Mouse (Mus musculus) thymus, postnatal 10 days (tissue): ENCODE measurements around the gene Slc1a4.

Source experiments
- DNase-seq, 2 experiments: peaks; one replicate each; pipeline ENCODE4 v3.0.0; 2021; ENCODE audit warnings: low spot score in 2 of 2

Gene Slc1a4

GRCm38 (mm10) chr11:20332561-20333514, at the start of gene Slc1a4:
TSS of gene Slc1a4 (minus strand) at chr11:20332713.
- peak; percentile 86 to 91 for DNase-seq

DNA sequence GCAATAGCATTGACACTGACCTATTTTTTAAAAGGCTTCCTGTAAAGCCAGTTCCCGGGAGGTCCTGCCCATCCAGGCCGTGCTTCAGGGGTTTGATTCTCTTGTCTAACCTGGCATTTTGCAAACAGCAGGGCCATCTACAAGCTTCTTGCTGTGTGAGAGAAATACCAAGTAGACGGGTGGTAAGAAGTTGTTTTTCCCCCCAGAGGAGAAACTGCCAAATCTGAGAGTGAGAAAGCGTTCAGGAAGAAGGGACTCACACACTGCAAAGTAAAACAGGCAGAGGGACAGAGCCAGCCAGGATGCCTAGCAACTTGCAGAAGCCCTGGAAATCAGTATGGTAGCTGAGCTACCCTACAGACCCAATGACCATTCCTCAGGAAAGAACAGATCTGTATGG, 47.6 kb upstream of the Slc1a4 start:
- DNase-seq, result no peak

DNA sequence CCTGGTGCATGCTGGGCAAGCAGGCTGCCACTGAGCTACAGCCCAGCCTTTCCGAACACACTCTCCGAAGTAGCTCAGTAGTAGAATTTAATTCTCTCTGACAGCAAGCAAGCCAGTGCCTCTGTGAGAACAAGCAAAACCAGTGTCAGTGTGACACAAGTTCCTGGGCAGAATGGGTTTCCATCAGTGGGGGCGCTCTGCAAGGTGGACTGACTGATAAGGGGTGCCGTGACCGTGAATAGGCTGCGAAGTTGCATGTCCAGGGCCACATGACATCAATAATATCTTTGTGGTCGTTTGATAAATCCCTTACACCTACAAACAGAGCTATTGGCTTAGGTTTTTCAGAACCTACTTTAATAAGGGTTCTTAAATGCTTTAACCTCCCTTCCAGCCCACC, 44.1 kb upstream of the Slc1a4 start:
- DNase-seq, result no peak

- DNase-seq, result no peak
These were observed 40.2 kb upstream of the Slc1a4 start for GRCm38 (mm10) chr11:20372616-20373211.

- no peak for DNase-seq
These were observed 38.0 kb upstream of the Slc1a4 start for GRCm38 (mm10) chr11:20370486-20370885.

- no peak for DNase-seq
These were observed 33.9 kb upstream of the Slc1a4 start for GRCm38 (mm10) chr11:20366456-20366855.

DNA sequence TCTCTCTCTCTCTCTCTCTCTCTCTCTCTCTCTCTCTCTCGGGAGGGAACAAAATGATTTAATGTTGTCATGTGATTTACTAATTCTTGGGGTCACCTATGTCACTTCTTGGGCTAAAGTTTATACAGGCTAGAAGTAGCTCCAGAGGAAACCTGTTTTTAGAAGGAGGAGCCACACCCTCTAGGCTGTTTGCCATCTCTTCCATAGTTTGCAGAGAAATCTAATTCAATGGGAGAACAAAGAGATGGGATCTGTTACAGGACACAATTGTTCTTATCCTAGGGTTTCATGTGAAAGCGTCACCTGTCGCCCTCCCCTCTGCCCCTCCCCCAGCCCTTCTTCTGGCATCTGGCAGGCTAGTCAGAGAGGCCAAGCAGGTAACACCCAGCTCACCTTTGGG, 28.8 kb upstream of the Slc1a4 start:
- no peak for DNase-seq

DNA sequence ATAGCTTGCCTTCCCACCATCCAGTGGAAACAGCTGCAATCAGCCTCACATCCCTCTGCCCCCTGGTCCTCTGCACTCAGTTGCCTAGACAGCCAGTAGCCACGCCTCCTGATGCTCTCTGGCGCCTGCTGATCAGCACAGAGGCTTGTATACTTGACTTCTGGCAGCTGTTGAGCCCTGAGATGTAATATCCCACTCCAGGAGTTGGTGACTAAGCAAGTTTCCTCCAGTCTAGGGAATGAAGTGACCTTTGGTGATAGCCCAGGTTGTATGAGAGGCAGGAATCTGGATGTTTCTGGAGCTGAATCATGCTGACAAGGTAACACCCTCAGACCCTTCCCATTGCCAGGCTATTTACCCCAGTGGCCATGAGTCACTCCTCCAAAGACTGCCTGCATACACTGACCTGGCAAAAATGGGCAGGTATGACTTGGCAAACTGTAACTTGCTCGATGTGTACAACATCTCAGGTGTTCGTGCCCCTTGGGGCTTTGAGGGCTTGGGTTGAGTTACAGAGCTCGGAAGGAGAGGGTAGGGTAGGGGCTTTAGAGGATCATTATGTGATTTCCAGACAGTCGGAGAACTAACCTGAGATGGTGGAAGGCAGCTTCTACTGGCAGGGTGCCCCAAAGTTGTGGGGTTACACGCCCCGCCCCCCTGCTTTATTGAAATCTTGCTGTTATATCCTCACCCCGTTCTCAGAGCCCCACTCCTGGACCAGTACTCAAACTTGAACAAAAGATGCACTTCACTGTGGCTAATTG, 25.4 kb upstream of the Slc1a4 start:
- no peak for DNase-seq

GRCm38 (mm10) chr11:20348466-20348865, 16.0 kb upstream of the Slc1a4 start:
- DNase-seq, result no peak

- DNase-seq, result no peak
These were observed 15.0 kb upstream of the Slc1a4 start for GRCm38 (mm10) chr11:20347548-20347947.

- DNase-seq, result no peak
These were observed 13.9 kb upstream of the Slc1a4 start for GRCm38 (mm10) chr11:20346369-20346768.

DNA sequence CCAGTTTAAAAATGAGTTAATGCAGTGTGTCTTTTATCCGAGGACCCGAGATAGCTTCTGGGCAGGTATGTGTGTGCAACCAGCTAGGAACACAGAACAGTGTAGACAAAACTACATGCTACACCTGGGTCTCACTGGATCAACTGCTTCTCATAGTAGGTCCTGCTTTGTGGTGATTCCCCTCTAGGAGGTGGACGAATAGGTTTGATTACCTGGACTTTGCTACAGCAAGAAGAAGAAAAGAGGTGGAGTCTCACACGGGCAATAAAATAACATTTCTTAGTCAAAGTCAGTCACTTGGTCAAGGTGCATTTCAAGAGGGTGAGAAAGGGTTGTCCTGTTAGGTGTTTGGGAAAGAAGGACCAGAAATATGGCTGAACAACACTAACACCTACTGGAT, 11.4 kb upstream of the Slc1a4 start:
- no peak for DNase-seq

DNA sequence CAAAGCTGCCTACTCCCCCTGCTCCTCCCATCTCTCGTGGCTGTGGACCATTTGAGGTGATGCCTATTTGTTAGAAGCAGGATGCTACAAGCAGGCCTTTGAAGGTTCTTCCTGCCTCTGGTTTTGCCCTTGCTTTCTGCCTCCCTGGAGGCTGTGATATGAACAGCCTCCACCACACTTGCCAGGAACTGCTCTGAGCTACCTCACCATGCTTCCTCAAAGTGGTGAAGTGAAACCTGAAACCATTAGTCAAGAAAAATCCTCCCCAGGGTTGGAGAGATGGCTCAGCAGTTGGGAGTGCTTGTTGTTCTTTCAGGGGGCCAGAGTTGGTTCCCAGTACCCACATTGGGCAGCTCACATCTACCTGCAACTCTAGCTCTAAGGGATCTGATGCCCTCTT, 9.1 kb upstream of the Slc1a4 start:
- no peak for DNase-seq

GRCm38 (mm10) chr11:20338703-20339102, 6.2 kb upstream of the Slc1a4 start:
- DNase-seq, result no peak

GRCm38 (mm10) chr11:20334301-20334700, 1.8 kb upstream of the Slc1a4 start:
- no peak for DNase-seq

DNA sequence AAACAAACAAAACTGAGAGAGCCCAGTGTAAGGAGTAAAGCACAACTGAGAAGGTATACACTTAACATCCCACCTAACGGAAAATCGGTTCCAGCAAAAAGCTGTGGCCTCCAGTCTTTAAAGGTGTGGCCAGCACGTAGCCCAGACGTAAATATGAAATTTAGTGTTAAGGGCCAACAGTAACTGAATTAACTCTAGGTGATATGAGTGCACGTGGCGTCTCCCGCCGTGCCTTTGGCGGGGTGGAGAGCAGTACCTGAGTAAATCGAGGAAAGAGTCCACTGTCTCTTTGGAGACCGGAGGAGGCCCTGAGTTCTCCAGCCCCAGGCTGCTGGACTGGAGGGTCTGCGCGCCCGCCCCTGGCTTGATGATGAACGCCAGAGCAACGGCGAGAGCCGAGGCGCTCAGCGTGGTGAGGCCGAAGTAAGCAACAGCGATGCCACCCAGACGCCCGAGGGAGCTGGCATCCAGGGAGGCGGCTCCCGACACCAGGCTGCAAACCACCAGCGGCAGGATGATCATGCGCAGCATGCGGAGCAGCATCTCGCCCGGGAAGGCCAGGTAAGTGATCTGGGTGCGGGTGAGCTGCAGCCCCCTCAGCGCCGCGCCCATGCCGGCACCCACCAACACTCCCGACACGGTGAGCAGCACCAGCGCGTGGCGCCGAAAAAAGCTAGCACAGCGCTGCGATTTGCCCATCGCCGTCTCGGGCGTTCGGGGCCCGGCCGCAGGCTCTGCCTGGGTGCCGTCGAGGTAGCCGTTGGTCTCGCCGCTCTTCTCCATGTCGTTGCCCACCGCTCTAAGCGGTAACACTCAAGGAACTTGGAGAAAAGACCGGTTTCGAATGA, 599 bp downstream of the Slc1a4 start:
- peak; percentile 33 to 44 for DNase-seq

DNA sequence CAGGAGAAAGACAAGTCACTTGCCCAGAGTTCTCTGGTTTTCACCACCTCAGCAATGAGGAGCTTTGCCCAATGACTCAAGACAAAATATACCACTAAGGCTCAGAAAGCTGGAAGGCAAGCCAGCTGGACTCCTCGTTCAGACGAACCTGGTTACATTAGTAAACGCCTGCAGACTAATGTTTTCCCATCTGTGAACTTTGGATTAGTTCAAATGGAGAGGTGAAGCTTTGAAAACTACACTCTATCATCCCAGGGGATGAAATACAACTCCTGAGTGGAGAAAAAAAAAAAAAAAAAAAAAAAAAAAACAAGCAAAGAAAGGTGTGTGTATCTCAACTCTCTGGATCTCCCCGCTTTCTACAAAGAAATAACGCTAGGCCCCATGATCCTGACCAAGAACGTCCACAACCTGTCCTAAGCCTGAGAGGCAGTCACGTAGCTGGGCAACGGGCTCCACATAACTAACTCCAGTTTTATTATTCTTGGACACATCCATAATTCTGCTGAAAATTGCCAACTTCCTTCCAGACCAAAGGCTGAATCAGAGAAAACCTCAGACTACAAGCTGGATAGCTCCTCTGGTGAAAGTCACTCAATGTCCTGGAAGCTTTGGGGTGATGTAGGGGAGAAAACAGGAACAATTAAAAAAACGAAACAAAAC, 1.4 kb downstream of the Slc1a4 start:
- DNase-seq, result no peak

GRCm38 (mm10) chr11:20329711-20330110, 2.8 kb downstream of the Slc1a4 start:
- DNase-seq, result no peak

DNA sequence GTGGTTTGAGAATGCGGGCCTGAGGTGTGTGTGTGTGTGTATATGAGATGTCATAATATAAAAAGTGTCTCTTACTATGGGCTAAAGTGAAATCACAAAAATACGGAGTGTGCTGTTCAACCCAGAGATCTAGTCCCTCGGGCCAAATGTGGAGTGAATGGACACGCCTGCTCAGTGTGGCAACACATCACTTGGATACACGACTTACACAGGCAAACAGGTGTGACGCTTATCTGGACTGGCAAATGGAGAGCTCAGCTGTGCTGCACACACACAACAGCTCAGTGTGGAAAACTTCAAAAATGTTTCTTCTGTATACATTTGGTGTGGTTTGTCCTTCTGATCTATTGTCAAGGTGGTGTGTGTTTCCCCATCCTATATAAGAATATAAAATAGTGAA, 3.7 kb downstream of the Slc1a4 start:
- DNase-seq, result no peak

DNA sequence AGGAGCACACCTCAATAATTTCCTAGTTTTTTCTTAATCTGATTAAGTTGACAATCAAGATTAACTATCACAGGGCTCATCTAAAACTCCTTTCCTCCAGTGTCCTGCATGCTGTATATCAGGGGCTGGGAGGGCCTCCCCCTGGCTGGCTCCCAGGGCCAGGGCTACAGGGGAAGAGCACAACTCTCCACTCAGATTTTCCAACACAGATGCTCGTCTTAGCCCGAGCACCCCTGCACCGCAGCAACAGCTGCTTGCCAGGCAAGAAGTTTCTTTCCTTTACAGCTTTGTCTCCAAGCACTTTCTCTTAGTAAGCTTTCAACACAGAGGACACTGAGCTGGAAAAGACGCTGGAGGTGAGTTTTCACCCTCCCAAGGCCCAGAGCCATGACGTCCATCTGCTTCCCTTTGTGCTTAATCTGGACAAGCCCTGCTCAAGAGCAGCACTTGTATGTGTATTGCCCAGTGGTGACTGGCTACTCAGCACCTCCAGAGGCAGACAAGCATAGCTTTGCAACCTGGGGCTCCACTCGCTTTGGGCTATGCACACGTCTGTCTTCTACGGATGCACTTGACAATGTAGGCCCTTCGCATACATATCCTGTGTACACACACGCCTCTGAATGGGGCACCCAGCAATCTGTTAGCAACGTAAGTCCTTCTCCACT, 6.1 kb downstream of the Slc1a4 start:
- DNase-seq, result no peak
